Mouse (Mus musculus) limb, embryonic 13.5 days (tissue): ENCODE measurements around the gene Tbc1d4. TPM values are rescaled to one million over a fixed set of nuclear protein-coding genes. Genes with fewer than 3 reads are reported as not detected.
A peak's percentile ranks its signal among the peaks of the same experiment; 100 is the strongest.
"Not testable (repeated sequence)": the region's sequence is repeated elsewhere in the genome, so short reads cannot be mapped to it uniquely, and the experiment has no call there.

Experiments
- ATAC-seq: fragments of 200-750 bp; cut with Nextera tagmentation; 2 replicates; pipeline ENCODE4 v1.8.0; 2017; ENCODE audit warnings: low read depth, moderate number of reproducible peaks, moderate TSS enrichment; ENCODE audit not compliant: low FRiP score
- H3K27ac ChIP-seq: fragments of 300-500 bp; sonication (generic); 2 replicates; pipeline ENCODE4 v1.5.1; 2015; ENCODE audit warnings: inconsistent platforms, mild to moderate bottlenecking, moderate library complexity
- H3K27me3 ChIP-seq: fragments of 300-500 bp; sonication (generic); 2 replicates; pipeline ENCODE4 v1.6.1; 2015; ENCODE audit warnings: mild to moderate bottlenecking, inconsistent platforms
- H3K36me3 ChIP-seq: fragments of 300-500 bp; sonication (generic); 2 replicates; pipeline ENCODE4 v1.6.1; 2015; ENCODE audit warnings: inconsistent platforms, mild to moderate bottlenecking, moderate library complexity
- H3K4me1 ChIP-seq: fragments of 300-500 bp; sonication (generic); 2 replicates; pipeline ENCODE4 v1.6.1; 2015; ENCODE audit warnings: inconsistent platforms
- H3K4me2 ChIP-seq: fragments of 300-500 bp; sonication (generic); replicated peaks from 2 replicates; pipeline ENCODE4 v1.6.1; 2015; ENCODE audit warnings: inconsistent platforms, mild to moderate bottlenecking, moderate library complexity
- H3K4me3 ChIP-seq: fragments of 300-500 bp; sonication (generic); 2 replicates; pipeline ENCODE4 v1.5.1; 2015; ENCODE audit warnings: moderate library complexity, mild to moderate bottlenecking, inconsistent platforms
- H3K9ac ChIP-seq: fragments of 300-500 bp; sonication (generic); 2 replicates; pipeline ENCODE4 v1.6.1; 2015; ENCODE audit warnings: mild to moderate bottlenecking, inconsistent platforms
- H3K9me3 ChIP-seq: fragments of 300-500 bp; sonication (generic); 2 replicates; pipeline ENCODE4 v1.6.1; 2016; ENCODE audit warnings: inconsistent platforms
- WGBS: fragments of 180-500 bp; shearing (Covaris S2); methylation state at CpG from one replicate; pipeline ENCODE4 v1.1.7; 2015; 5-methylcytosine and 5-hydroxymethylcytosine counted together
- polyA plus RNA-seq: library from polyadenylated mRNA; unstranded; fragments of >200 nt; fragmentation: Nextera tagmentation; extraction: Ambion mirVana; gene quantifications from 2 replicates; pipeline ENCODE4 v1.2.1, GENCODE M21; 2015

Tbc1d4 gene
- polyA plus RNA-seq, 1 experiment from 2014 or later: 12.3 TPM

DNA sequence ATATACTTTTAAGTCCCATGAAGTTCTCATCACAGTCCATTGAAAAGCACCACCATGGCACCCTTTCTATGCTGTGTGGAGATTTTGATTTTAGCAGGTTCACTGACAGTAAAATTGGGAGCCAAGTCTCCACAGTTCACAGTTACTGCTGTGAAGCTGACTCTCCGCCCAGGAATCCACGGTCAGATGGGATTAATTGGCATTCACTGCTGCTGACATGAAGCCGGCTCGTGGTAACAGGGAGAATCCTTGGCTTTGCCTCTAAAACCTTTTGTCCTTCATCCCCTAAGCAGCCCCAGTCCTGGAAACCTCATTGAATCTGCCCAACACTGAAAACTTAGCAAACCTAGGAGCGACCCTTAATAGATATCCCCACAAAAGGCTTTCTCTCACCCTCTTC lies 17.9 kb downstream of the Tbc1d4 start:
- H3K9me3 ChIP-seq: no peaks in the 10 kb centered on the region
- peaks cover 15% of the 10 kb centered on the region for H3K4me1 ChIP-seq
- no peak overlapping the region for H3K9ac ChIP-seq
- H3K36me3 ChIP-seq: no peaks in the 10 kb centered on the region
- H3K27me3 ChIP-seq: no peaks in the 10 kb centered on the region
- H3K4me3 ChIP-seq: no peak overlapping the region
- no peak overlapping the region for H3K4me2 ChIP-seq
- ATAC-seq: no peak
- H3K27ac ChIP-seq: no peak overlapping the region
- 66% methylated on average over 5 of the region's 5 CpGs for WGBS

DNA sequence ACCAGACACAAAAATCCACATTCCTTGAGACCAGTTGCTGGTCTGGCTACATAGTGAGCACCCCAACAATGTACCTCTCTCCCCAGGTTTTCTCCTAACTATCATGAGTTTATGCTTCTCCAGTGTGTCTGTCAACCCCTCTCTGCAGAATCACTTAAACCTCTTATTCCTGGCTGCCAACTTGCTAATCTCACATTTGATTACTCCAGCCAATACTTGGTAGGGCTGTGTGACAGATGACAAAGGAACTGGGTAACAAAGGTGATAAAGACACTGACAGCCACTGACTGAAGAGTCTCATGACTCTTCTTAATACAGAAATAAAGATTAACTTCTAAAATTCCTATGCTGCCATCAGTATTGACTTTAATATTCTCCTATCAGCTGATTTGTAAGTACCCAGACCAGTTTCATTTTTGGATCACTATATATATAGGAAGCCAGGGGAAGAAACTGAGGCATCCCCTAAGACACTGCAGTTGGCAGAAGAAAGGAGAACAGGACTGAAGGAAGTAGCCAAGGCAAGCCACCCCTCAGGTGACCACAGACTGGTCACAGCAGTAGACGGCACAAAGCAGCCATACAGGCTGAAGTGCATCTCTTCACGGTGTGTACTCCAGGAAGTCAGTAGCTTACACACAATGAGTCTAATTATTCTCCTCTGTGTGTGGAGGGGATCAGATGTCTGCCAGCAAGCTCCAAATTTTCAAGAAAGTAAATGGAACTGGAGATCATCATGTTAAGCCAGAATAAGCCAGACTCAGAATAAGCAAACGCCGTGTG lies 20.6 kb downstream of the Tbc1d4 start:
- H3K9ac ChIP-seq, H3K27ac ChIP-seq, H3K36me3 ChIP-seq, H3K9me3 ChIP-seq, H3K4me2 ChIP-seq, H3K27me3 ChIP-seq, H3K4me3 ChIP-seq: not testable (repeated sequence)
- peak; percentile 28; the same call in 1 of the 2 replicates for ATAC-seq
- peaks cover 18% of the 10 kb centered on the region for H3K4me1 ChIP-seq
- WGBS: 50% methylated on average over 3 of the region's 4 CpGs

DNA sequence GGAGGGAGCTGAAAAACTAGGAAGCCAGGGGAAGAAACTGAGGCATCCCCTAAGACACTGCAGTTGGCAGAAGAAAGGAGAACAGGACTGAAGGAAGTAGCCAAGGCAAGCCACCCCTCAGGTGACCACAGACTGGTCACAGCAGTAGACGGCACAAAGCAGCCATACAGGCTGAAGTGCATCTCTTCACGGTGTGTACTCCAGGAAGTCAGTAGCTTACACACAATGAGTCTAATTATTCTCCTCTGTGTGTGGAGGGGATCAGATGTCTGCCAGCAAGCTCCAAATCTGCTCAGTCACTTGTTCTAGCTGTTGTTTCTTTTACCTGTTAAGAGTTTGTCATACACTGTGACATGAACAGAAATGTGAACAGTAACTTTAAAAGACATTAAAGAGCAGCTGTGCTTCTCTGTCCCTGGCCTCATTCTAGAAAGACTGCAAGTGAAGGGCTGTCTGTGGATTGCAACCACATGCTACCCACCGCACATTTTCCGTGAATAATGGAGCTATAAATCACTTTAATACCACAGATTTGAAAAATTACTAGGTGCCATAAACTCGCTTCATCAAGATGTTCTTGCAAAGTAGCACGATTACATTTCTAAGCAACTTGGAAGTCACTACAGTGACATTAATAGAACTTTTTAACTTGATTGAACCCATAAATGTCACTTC lies 21.5 kb downstream of the Tbc1d4 start:
- not testable (repeated sequence) for H3K36me3 ChIP-seq, H3K4me2 ChIP-seq, H3K9me3 ChIP-seq, H3K27ac ChIP-seq, H3K9ac ChIP-seq, H3K27me3 ChIP-seq, H3K4me3 ChIP-seq
- WGBS: 5% methylated on average over 5 of the region's 6 CpGs
- ATAC-seq: peak; percentile 64; the same call in 1 of the 2 replicates
- peaks cover 18% of the 10 kb centered on the region for H3K4me1 ChIP-seq

DNA sequence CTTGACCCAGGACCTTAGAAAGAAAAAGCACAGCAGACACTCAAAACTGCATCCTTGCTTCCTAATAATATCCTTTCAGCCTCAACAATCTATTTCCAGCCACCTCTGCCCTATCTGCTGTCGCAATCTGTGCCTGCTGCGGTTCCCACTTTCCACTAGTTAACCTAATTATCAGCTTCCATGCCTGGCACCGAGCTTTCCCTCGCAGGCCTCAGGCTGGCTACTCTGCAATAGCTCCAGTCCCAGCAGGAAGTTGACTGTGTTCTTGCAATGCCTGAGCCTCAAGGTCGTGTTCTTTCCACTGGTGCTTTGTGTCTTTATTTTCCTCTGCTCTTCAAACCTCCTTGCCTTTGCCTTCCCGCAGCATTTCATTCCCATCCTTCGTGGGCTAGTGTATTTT lies 22.9 kb downstream of the Tbc1d4 start:
- H3K27me3 ChIP-seq: no peaks in the 10 kb centered on the region
- no peaks in the 10 kb centered on the region for H3K36me3 ChIP-seq
- no peak overlapping the region for H3K9ac ChIP-seq
- no peak for ATAC-seq
- H3K4me3 ChIP-seq: no peak overlapping the region
- H3K4me2 ChIP-seq: no peak overlapping the region
- 46% methylated on average over 7 of the region's 7 CpGs for WGBS
- H3K4me1 ChIP-seq: peaks cover 18% of the 10 kb centered on the region
- H3K27ac ChIP-seq: no peak overlapping the region
- H3K9me3 ChIP-seq: no peaks in the 10 kb centered on the region

DNA sequence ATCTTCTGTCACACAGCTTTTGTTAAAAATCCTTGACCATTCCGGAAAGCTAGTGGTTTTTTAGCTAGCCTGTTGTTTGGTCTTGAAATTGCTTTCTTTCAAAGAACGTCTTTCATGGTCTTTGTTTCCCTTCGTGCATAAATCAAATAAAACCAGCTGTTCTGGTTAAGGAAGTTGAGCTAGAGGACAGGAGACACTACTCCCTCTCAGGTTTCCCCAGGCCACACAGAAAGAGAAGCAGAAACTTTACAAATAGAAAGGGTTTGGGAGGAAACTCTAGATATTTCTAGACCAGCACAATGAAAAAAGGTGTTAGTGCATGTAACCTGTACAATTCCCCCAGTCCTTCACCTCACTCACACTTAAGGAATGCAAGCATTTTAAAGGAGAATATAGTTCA lies 33.3 kb downstream of the Tbc1d4 start:
- H3K27ac ChIP-seq: no peak overlapping the region
- 0 out of 2 replicates have a peak, but pooled peaks cover 7% of the 10 kb centered on the region for H3K4me1 ChIP-seq
- H3K9me3 ChIP-seq: no peaks in the 10 kb centered on the region
- no peaks in the 10 kb centered on the region for H3K27me3 ChIP-seq
- H3K36me3 ChIP-seq: peaks cover 5% of the 10 kb centered on the region; the same call in 1 of the 2 replicates
- ATAC-seq: no peak; the same call in 1 of the 2 replicates
- no peak overlapping the region for H3K4me3 ChIP-seq
- H3K9ac ChIP-seq: no peak overlapping the region
- 22% methylated on average over 3 of the region's 3 CpGs for WGBS
- H3K4me2 ChIP-seq: no peak overlapping the region

DNA sequence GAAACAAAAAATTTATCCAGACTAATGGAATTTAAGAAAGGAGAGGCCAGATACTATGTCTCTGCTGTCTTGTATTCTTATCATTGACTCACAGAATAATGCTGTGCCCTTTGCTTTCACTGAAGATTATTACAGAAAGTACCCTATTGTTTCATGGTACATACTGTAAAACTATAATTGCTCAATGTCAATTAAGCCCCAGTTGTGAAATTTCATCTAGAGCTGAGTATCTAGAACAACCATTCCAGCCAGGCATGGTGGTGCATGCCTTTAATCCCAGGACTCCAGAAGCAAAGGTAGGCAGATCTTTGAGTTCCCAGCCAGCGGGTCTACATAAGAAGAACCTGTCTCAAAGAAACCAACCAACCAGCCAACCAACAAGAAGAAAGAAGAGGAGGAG lies 34.5 kb downstream of the Tbc1d4 start:
- H3K4me2 ChIP-seq: no peak overlapping the region
- H3K36me3 ChIP-seq: no peaks in the 10 kb centered on the region
- H3K27me3 ChIP-seq: no peaks in the 10 kb centered on the region
- H3K4me3 ChIP-seq: no peak overlapping the region
- H3K9me3 ChIP-seq: no peaks in the 10 kb centered on the region
- H3K4me1 ChIP-seq: 0 out of 2 replicates have a peak, but pooled peaks cover 7% of the 10 kb centered on the region
- 100% methylated on average over 1 of the region's 1 CpGs for WGBS
- ATAC-seq: no peak
- no peak overlapping the region for H3K9ac ChIP-seq
- no peak overlapping the region for H3K27ac ChIP-seq

DNA sequence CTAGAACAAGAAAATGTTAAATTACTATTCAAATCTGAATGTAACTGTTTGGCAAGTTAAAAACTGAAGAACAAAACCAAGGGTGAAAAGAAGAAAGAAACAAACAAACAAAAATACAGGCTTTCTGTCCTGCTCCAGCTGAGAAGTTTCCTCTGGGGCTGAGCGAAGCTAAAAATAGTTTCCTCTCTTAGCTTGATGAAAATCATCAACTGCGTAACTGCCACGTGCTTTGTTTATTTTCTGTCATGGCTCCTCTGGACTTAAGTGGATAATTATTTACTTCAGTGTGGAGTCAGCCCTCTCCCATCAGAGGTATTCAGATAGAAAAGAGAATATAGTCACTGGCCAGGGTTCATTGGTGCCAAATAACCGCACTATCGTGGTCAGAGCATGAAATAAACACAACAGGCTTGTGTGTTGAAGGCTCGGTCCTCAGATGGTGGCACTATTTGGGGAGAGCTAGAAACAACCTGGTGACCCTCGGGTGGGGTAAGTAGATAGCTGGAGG lies 35.8 kb downstream of the Tbc1d4 start:
- H3K27me3 ChIP-seq: no peaks in the 10 kb centered on the region
- H3K36me3 ChIP-seq: no peaks in the 10 kb centered on the region
- H3K4me2 ChIP-seq: no peak overlapping the region
- H3K27ac ChIP-seq: no peak overlapping the region
- no peak overlapping the region for H3K4me3 ChIP-seq
- no peaks in the 10 kb centered on the region for H3K9me3 ChIP-seq
- ATAC-seq: no peak
- WGBS: 80% methylated on average over 7 of the region's 7 CpGs
- peaks cover 11% of the 10 kb centered on the region; the same call in 1 of the 2 replicates for H3K4me1 ChIP-seq
- no peak overlapping the region for H3K9ac ChIP-seq

DNA sequence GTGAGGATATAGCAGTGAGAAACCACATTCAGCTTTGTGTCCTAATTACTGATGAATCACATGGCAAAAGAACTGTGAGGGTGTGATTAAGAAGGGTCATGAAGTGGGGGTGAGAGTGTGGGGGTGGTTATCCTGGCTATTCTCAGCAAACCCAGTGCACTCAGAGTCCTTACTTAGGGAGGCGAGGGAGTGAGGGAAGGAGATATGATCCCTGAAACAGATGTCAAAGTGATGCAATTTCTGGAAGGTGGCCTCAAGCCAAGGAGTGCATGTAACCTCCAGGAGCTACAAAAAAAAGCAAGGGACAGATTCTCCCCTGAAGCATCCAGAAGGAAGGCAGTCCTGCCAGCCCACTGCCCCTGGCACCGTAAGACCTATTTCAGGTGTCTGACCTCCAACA lies 40.2 kb downstream of the Tbc1d4 start:
- no peak overlapping the region for H3K9ac ChIP-seq
- H3K4me2 ChIP-seq: no peak overlapping the region
- 58% methylated on average over 2 of the region's 2 CpGs for WGBS

DNA sequence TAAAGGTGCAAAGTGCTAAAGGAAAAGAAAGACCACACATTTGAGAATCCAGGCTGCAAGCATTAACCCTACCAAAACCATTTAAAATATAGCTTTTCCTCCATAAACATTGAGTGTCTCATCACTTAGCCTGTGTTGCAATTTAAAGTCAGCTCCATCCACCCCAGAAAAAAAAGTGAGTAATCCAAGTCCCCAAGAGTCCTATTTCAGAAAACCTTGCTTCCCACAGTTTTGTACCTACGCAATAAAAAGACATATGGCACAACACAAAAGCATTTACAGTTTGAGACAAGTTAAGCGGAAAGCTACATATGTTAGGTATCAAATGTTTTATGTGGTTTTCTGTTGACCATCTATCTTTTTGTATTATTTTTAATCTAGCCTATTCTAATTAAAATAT lies 42.3 kb downstream of the Tbc1d4 start:
- 44% methylated on average over 2 of the region's 2 CpGs for WGBS
- no peak for ATAC-seq
- Histone ChIP-seq H3K9me3 (no peaks in the 10 kb centered on the region), H3K4me1 (peaks cover 15% of the 10 kb centered on the region), H3K27me3 (no peaks in the 10 kb centered on the region), H3K9ac (no peak overlapping the region), H3K4me3 (no peak overlapping the region), H3K27ac (no peak overlapping the region), H3K4me2 (no peak overlapping the region), H3K36me3 (no peaks in the 10 kb centered on the region)

More for the DNA sequence above, 40.2 kb downstream of the Tbc1d4 start:
- Histone ChIP-seq H3K36me3 (no peaks in the 10 kb centered on the region), H3K4me1 (peaks cover 15% of the 10 kb centered on the region), H3K4me3 (no peak overlapping the region), H3K27ac (no peak overlapping the region), H3K9me3 (no peaks in the 10 kb centered on the region), H3K27me3 (no peaks in the 10 kb centered on the region)
- peak; percentile 48; the same call in 1 of the 2 replicates for ATAC-seq

DNA sequence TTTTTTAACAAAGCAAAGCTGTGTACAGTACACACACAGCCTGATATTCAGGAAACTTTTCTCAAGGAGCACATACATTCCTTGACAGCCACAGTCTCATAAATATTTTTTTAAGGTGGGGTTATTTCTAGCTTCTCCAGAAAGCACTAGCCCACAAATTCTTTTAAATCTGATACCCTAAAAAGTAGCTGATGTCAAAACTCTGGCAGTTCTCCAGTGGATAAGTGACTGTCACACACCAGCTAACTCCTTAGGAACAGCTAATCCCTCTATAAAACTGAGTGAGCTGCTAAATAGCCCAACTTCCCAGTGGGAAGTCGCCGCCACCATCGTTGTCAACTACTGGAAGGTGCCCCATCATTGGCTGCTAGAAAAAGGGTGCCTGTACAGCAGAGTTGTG lies 43.3 kb downstream of the Tbc1d4 start:
- H3K27ac ChIP-seq: no peak overlapping the region
- 37% methylated on average over 3 of the region's 3 CpGs for WGBS

DNA sequence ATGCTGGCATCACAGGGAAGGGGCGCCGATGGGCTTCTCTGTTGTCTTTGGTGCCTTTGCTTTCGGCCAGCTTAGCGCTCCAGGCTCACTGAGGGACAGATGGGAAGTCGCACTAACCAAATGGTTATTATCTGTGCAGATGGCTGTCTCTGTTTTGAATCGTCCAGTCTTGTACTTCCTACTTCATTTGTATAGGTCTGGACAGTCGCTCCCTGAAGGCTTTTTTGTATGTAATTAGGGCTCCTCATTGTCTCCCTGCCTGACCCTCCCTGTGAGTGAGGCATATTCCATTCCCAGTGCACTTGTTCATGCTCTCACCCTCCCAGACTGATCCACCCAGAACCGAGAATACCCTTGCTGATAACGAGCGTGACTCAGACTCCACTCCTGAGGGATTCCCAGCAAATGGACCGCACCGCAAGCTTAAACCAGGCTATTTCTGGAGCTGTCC lies 47.7 kb downstream of the Tbc1d4 start:
- Histone ChIP-seq H3K9ac (no peak overlapping the region), H3K27ac (no peak overlapping the region), H3K36me3 (no peaks in the 10 kb centered on the region), H3K4me1 (peaks cover 4% of the 10 kb centered on the region), H3K4me3 (no peak overlapping the region), H3K4me2 (no peak overlapping the region), H3K9me3 (no peaks in the 10 kb centered on the region), H3K27me3 (no peaks in the 10 kb centered on the region)
- no peak; the same call in 1 of the 2 replicates for ATAC-seq
- WGBS: 79% methylated on average over 12 of the region's 12 CpGs

More for the DNA sequence above, 43.3 kb downstream of the Tbc1d4 start:
- ATAC-seq: no peak
- H3K9me3 ChIP-seq: no peaks in the 10 kb centered on the region
- no peak overlapping the region for H3K4me2 ChIP-seq
- H3K27me3 ChIP-seq: no peaks in the 10 kb centered on the region
- H3K9ac ChIP-seq: no peak overlapping the region
- peaks cover 15% of the 10 kb centered on the region for H3K4me1 ChIP-seq
- H3K4me3 ChIP-seq: no peak overlapping the region
- no peaks in the 10 kb centered on the region for H3K36me3 ChIP-seq

DNA sequence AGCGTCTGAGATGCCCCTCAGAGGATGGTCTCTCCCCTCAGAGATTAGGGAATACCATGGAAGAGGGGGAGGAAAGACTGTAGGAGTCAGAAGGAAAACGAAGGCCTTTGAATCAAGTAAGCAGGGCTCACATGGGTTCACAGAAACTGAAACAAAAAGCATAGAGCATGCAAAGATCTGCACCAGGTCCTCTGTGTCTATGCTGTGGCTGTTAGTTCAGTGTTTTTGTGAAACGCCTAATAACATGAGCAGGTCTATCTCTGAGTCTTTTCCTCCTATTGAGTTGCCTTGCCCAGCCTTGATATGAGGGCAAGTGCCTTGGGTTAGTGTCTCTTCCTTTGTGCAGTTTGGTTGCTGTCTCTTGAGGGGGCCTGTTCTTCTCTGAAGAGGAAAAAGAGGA lies 49.5 kb downstream of the Tbc1d4 start:
- ATAC-seq: no peak
- Histone ChIP-seq H3K9me3 (no peaks in the 10 kb centered on the region), H3K9ac (no peak overlapping the region), H3K27me3 (no peaks in the 10 kb centered on the region), H3K36me3 (no peaks in the 10 kb centered on the region), H3K4me1 (no peaks in the 10 kb centered on the region), H3K4me2 (no peak overlapping the region), H3K27ac (no peak overlapping the region), H3K4me3 (no peak overlapping the region)
- WGBS: 82% methylated on average over 3 of the region's 3 CpGs
